Mouse (Mus musculus) forebrain, embryonic 11.5 days (tissue): ENCODE results near the gene Mkks. TPM values are rescaled to one million over a fixed set of nuclear protein-coding genes. Genes with fewer than 3 reads are reported as not detected.

Source experiments
- ATAC-seq: fragments of 200-750 bp; cut with Nextera tagmentation; replicated peaks from 2 replicates; pipeline ENCODE4 v1.8.0; 2017; ENCODE audit warnings: moderate TSS enrichment; ENCODE audit not compliant: low FRiP score
- DNase-seq: peaks from one replicate; pipeline ENCODE4 v3.0.0-alpha.2; 2017; ENCODE audit warnings: low spot score
- H3K27ac ChIP-seq: fragments of 300-500 bp; sonication (generic); 2 replicates; pipeline ENCODE4 v1.5.1; 2014; ENCODE audit warnings: low read depth, low read length
- H3K27me3 ChIP-seq: fragments of 300-500 bp; sonication (generic); 2 replicates; pipeline ENCODE4 v1.6.1; 2014; ENCODE audit warnings: mild to moderate bottlenecking, low read length, mixed read lengths; ENCODE audit not compliant: control insufficient read depth, insufficient read depth
- H3K36me3 ChIP-seq: fragments of 300-500 bp; sonication (generic); 2 replicates; pipeline ENCODE4 v1.6.1; 2014; ENCODE audit warnings: mild to moderate bottlenecking, low read length, moderate library complexity, mixed read lengths; ENCODE audit not compliant: control insufficient read depth, insufficient read depth
- H3K4me1 ChIP-seq: fragments of 300-500 bp; sonication (generic); replicated peaks from 2 replicates; pipeline ENCODE4 v1.6.1; 2014; ENCODE audit warnings: low read length, mixed read lengths; ENCODE audit not compliant: control insufficient read depth, insufficient read depth
- H3K4me2 ChIP-seq: fragments of 300-500 bp; sonication (generic); 2 replicates; pipeline ENCODE4 v1.6.1; 2014; ENCODE audit warnings: low read depth, mild to moderate bottlenecking, low read length, moderate library complexity, mixed read lengths; ENCODE audit not compliant: severe bottlenecking
- H3K4me3 ChIP-seq: fragments of 300-500 bp; sonication (generic); 2 replicates; pipeline ENCODE4 v1.5.1; 2014; ENCODE audit warnings: low read depth, low read length
- H3K9ac ChIP-seq: fragments of 300-500 bp; sonication (generic); 2 replicates; pipeline ENCODE4 v1.6.1; 2014; ENCODE audit warnings: low read length
- H3K9me3 ChIP-seq: fragments of 300-500 bp; sonication (generic); 2 replicates; pipeline ENCODE4 v1.6.1; 2016; ENCODE audit warnings: low read length, mixed read lengths; ENCODE audit not compliant: control insufficient read depth
- WGBS: fragments of 180-500 bp; shearing (Covaris S2); extraction: QIAGEN DNeasy Blood & Tissue Kit; methylation state at CpG from one replicate; pipeline ENCODE4 v1.1.7; 2014; 5-methylcytosine and 5-hydroxymethylcytosine counted together
- polyA plus RNA-seq: library from polyadenylated mRNA; unstranded; fragments of >200 nt; fragmentation: Nextera tagmentation; extraction: Ambion mirVana; gene quantifications from 2 replicates; pipeline ENCODE4 v1.2.1, GENCODE M21; 2014

Mkks gene
- polyA plus RNA-seq, 1 experiment from 2014 or later: 14.5 TPM

DNA sequence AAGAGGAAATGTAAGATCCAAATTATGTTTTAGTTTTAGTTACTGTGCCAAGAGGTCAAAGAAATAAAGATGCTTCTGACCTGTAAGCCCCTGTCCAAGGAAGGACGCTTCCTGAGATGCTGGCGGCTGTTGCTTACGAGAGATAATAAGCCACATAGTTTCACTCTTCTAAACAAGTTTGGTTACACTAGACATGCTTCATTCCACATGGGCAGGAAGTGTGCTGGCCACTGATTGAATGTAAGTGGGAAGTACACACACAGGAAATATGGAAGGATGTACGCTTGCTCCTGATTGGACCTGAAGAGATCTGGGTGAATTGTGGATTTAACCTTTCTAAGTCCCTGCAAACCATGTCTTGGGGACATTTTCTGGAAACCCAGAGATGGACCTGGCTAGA lies 63.6 kb downstream of the Mkks start:
- Histone ChIP-seq H3K27me3 (no peaks in the 10 kb centered on the region), H3K9ac (no peak overlapping the region), H3K4me3 (no peak overlapping the region), H3K4me1 (no peaks in the 10 kb centered on the region; the same call in 1 of the 2 replicates), H3K9me3 (no peaks in the 10 kb centered on the region), H3K27ac (no peak overlapping the region), H3K4me2 (no peak overlapping the region), H3K36me3 (no peaks in the 10 kb centered on the region)
- 86% methylated on average over 4 of the region's 4 CpGs for WGBS
- no peak for DNase-seq
- no peak for ATAC-seq

Other genes starting within 250 kb of the Mkks start
- gene Snap25, start 177.9 kb downstream of the Mkks start, polyA plus RNA-seq: 18.0 and 18.8 TPM in 2 replicates
- gene AL731706.2, start 5.7 kb downstream of the Mkks start, polyA plus RNA-seq: 31.8 and 34.0 TPM in 2 replicates
- gene Slx4ip, start 171 bp downstream of the Mkks start, polyA plus RNA-seq: 9.7 and 10.5 TPM in 2 replicates
- gene AL731706.1, start within 50 bp of the Mkks start, polyA plus RNA-seq: 22.9 and 28.1 TPM in 2 replicates
- gene Jag1, start 225.3 kb upstream of the Mkks start, polyA plus RNA-seq: 19.6 and 20.6 TPM in 2 replicates